Mouse (Mus musculus) liver, adult (tissue): ENCODE results near the gene Lyg2.

Experiments
- GATA4 ChIP-seq: IDR thresholded peaks from 2 replicates; pipeline ENCODE4 v1.6.1; 2014; ENCODE audit warnings: mild to moderate bottlenecking, low read length; ENCODE audit not compliant: insufficient replicate concordance

Lyg2 gene

GRCm38 (mm10) chr1:37899816-37900215 lies 16.5 kb downstream of the Lyg2 start:
- no peak for TF ChIP-seq GATA4

GRCm38 (mm10) chr1:37894606-37895005 lies 21.7 kb downstream of the Lyg2 start:
- TF ChIP-seq GATA4: no peak

GRCm38 (mm10) chr1:37891400-37891799 lies 24.9 kb downstream of the Lyg2 start:
- no peak for TF ChIP-seq GATA4

GRCm38 (mm10) chr1:37890025-37890652 lies 26.2 kb downstream of the Lyg2 start, which contains the start of the genes Mitd1 and Mrpl30:
TSS of gene Mitd1 (minus strand) at chr1:37890411.
TSS of gene Mrpl30 (plus strand) at chr1:37890477.
- peak; percentile 27; the same call in 1 of the 2 replicates for TF ChIP-seq GATA4

- TF ChIP-seq GATA4: no peak
Observed at GRCm38 (mm10) chr1:37889206-37889605, 27.1 kb downstream of the Lyg2 start.

- TF ChIP-seq GATA4: no peak
Observed at GRCm38 (mm10) chr1:37884451-37884850, 31.8 kb downstream of the Lyg2 start.

- TF ChIP-seq GATA4: no peak
Observed at GRCm38 (mm10) chr1:37883411-37883810, 32.9 kb downstream of the Lyg2 start.

- no peak for TF ChIP-seq GATA4
Observed at GRCm38 (mm10) chr1:37877736-37878460, 38.4 kb downstream of the Lyg2 start.

GRCm38 (mm10) chr1:37873157-37873556 lies 43.1 kb downstream of the Lyg2 start:
- TF ChIP-seq GATA4: no peak

- no peak for TF ChIP-seq GATA4
Observed at GRCm38 (mm10) chr1:37872131-37873067, 43.9 kb downstream of the Lyg2 start.

GRCm38 (mm10) chr1:37871704-37872103 lies 44.6 kb downstream of the Lyg2 start, which contains the start of gene Lipt1:
TSS of gene Lipt1 (plus strand) at chr1:37871738.
- no peak for TF ChIP-seq GATA4

- TF ChIP-seq GATA4: no peak
Observed at GRCm38 (mm10) chr1:37869362-37869761, 46.9 kb downstream of the Lyg2 start.

- no peak for TF ChIP-seq GATA4
Observed at GRCm38 (mm10) chr1:37868640-37869039, 47.7 kb downstream of the Lyg2 start.

GRCm38 (mm10) chr1:37867684-37868322 lies 48.5 kb downstream of the Lyg2 start:
- TF ChIP-seq GATA4: no peak

GRCm38 (mm10) chr1:37867056-37867455 lies 49.2 kb downstream of the Lyg2 start:
- TF ChIP-seq GATA4: no peak
